Mouse (Mus musculus) testis, adult 10 weeks (tissue): Measurements from ENCODE around the gene Gpr3. TPM values are rescaled to one million over a fixed set of nuclear protein-coding genes. Genes with fewer than 3 reads are reported as not detected.

Experiments used
- polyA plus RNA-seq: library from polyadenylated mRNA; stranded (reverse); fragments of 350-450 nt; fragmentation: Illumina TruSeq; extraction: RNeasy Lipid Tissue Mini Kit (QIAGEN cat#74804); gene quantifications from one replicate; pipeline ENCODE4 v1.2.3, GENCODE M21; 2014; ENCODE audit warnings: low read depth, low replicate concordance

The Gpr3 gene
- 0.53 TPM for polyA plus RNA-seq

GRCm38 (mm10) chr4:133211751-133212561 is at the start of gene Gpr3, which contains the start of gene Cd164l2:
Gene Gpr3, minus strand, starts transcription at chr4:133212536.
Gene Cd164l2, plus strand, starts transcription at chr4:133212131.

GRCm38 (mm10) chr4:133240490-133240921 is 28.2 kb upstream of the Gpr3 start, which contains the start of gene Map3k6:
Gene Map3k6, plus strand, starts transcription at chr4:133240818.

Other genes starting within 250 kb of the Gpr3 start
- 0.29 TPM for gene Fgr, start 238.4 kb downstream of the Gpr3 start, polyA plus RNA-seq
- gene Ahdc1, start 201.3 kb downstream of the Gpr3 start, polyA plus RNA-seq = 2.3 TPM
- gene Wasf2, start 82.0 kb downstream of the Gpr3 start, polyA plus RNA-seq = 135 TPM
- gene Cd164l2, start 405 bp downstream of the Gpr3 start, polyA plus RNA-seq = not detected
- 0.53 TPM for gene Map3k6, start 28.3 kb upstream of the Gpr3 start, polyA plus RNA-seq
- gene Sytl1, start 50.6 kb upstream of the Gpr3 start, polyA plus RNA-seq = not detected
- gene Tmem222, start 65.3 kb upstream of the Gpr3 start, polyA plus RNA-seq = 1.3 TPM
- gene Wdtc1, start 140.9 kb upstream of the Gpr3 start, polyA plus RNA-seq = 34.7 TPM
- 1.8 TPM for gene Slc9a1, start 157.2 kb upstream of the Gpr3 start, polyA plus RNA-seq